Mouse (Mus musculus) midbrain, embryonic 15.5 days (tissue): ENCODE measurements around the gene Wdr62. TPM values are rescaled to one million over a fixed set of nuclear protein-coding genes. Genes with fewer than 3 reads are reported as not detected.
"Not testable (repeated sequence)": the region's sequence is repeated elsewhere in the genome, so short reads cannot be mapped to it uniquely, and the experiment has no call there.

Experiments
- ATAC-seq: fragments of 200-750 bp; cut with Nextera tagmentation; replicated peaks from 2 replicates; pipeline ENCODE4 v1.8.0; 2017; ENCODE audit warnings: moderate TSS enrichment
- H3K27ac ChIP-seq: fragments of 300-500 bp; sonication (generic); 2 replicates; pipeline ENCODE4 v1.5.1; 2015; ENCODE audit warnings: mild to moderate bottlenecking, inconsistent platforms
- H3K27me3 ChIP-seq: fragments of 300-500 bp; sonication (generic); replicated peaks from 2 replicates; pipeline ENCODE4 v1.6.1; 2015; ENCODE audit warnings: inconsistent platforms
- H3K36me3 ChIP-seq: fragments of 300-500 bp; sonication (generic); replicated peaks from 2 replicates; pipeline ENCODE4 v1.6.1; 2015; ENCODE audit warnings: inconsistent platforms
- H3K4me1 ChIP-seq: fragments of 300-500 bp; sonication (generic); 2 replicates; pipeline ENCODE4 v1.6.1; 2015; ENCODE audit warnings: inconsistent platforms
- H3K4me2 ChIP-seq: fragments of 300-500 bp; sonication (generic); 2 replicates; pipeline ENCODE4 v1.6.1; 2015; ENCODE audit warnings: inconsistent platforms, mild to moderate bottlenecking, moderate library complexity
- H3K4me3 ChIP-seq: fragments of 300-500 bp; sonication (generic); 2 replicates; pipeline ENCODE4 v1.5.1; 2015; ENCODE audit warnings: mild to moderate bottlenecking, inconsistent platforms
- H3K9ac ChIP-seq: fragments of 300-500 bp; sonication (generic); 2 replicates; pipeline ENCODE4 v1.6.1; 2015; ENCODE audit warnings: mild to moderate bottlenecking, inconsistent platforms
- H3K9me3 ChIP-seq: fragments of 300-500 bp; sonication (generic); 2 replicates; pipeline ENCODE4 v1.6.1; 2016; ENCODE audit warnings: inconsistent platforms
- WGBS: fragments of 180-500 bp; shearing (Covaris S2); methylation state at CpG from one replicate; pipeline ENCODE4 v1.1.7; 2015; ENCODE audit warnings: mixed read lengths; 5-methylcytosine and 5-hydroxymethylcytosine counted together
- polyA plus RNA-seq: library from polyadenylated mRNA; unstranded; fragments of >200 nt; fragmentation: Nextera tagmentation; extraction: Ambion mirVana; gene quantifications from 2 replicates; pipeline ENCODE4 v1.2.1, GENCODE M21; 2015

Gene Wdr62
- polyA plus RNA-seq, 1 experiment from 2014 or later, result 3.8 TPM

DNA sequence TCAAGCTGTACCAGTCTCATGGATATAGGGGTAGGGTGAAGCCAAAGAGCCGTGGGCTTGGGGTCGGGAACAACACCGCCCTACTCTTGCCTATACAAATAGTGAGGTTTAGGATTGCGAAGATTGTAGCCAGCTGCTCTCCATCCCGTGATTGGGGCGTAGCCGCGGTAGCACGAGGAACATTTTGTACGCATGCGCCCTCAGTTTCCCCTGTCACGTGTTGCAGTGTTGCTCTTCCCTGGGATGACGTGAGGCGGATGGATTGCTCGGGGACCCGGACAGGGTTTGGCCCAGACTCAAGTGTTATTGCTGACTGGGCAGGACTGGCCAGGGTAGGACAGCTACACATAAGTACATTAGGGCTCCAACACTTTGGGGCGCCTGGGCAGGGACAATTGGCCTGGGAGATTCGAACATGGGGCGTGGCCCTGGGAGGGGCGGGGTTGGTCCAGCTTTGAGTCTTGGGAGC is 485 bp upstream of the Wdr62 start:
- Histone ChIP-seq H3K4me1 (peaks cover 13% of the 10 kb centered on the region), H3K9me3 (no peaks in the 10 kb centered on the region), H3K4me2 (peak overlapping the region; percentile 98), H3K36me3 (no peaks in the 10 kb centered on the region), H3K27me3 (no peaks in the 10 kb centered on the region), H3K9ac (peak overlapping the region; percentile 64), H3K4me3 (peak overlapping the region; percentile 69), H3K27ac (peak overlapping the region; percentile 98)
- WGBS, result under 1% methylated on average over 20 of the region's 20 CpGs
- ATAC-seq, result peak; percentile 91

- Histone ChIP-seq H3K27ac (no peak overlapping the region), H3K4me2 (peak overlapping the region; percentile 98), H3K9me3 (no peaks in the 10 kb centered on the region), H3K27me3 (no peaks in the 10 kb centered on the region), H3K4me1 (peaks cover 13% of the 10 kb centered on the region), H3K36me3 (no peaks in the 10 kb centered on the region), H3K9ac (peak overlapping the region; percentile 38), H3K4me3 (peak overlapping the region; percentile 69)
- ATAC-seq, result no peak
- WGBS, result 0% methylated on average over 6 of the region's 6 CpGs
These were observed 683 bp downstream of the Wdr62 start for GRCm38 (mm10) chr7:30279536-30279935.

- Histone ChIP-seq H3K4me1 (peaks cover 13% of the 10 kb centered on the region), H3K27ac (no peak overlapping the region), H3K9me3 (no peaks in the 10 kb centered on the region), H3K9ac (no peak overlapping the region), H3K4me2 (no peak overlapping the region), H3K27me3 (no peaks in the 10 kb centered on the region), H3K4me3 (no peak overlapping the region), H3K36me3 (no peaks in the 10 kb centered on the region)
- 64% methylated on average over 2 of the region's 2 CpGs for WGBS
- no peak for ATAC-seq
These were observed 1.3 kb downstream of the Wdr62 start for GRCm38 (mm10) chr7:30278911-30279310.

DNA sequence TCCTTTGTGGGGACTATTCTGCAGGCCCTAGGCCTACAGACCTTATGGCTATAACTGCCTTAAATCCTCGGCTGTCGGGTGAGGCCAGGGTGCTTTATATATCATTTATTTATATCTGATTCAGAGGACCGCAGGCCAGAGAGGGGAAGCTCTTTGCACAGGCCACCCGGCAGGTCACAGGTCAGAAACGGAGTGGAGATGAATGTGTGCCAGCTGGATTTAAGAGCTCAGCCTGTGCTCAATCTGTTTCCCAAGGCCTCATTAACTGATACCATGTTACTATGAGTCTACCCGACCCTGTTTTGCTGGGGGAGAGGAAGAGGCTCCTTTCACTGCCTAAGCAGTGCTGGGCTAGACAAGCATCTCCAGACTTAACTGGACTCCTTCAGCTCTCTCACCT is 5.8 kb downstream of the Wdr62 start:
- Histone ChIP-seq H3K4me2 (no peak overlapping the region), H3K27me3 (no peaks in the 10 kb centered on the region), H3K36me3 (no peaks in the 10 kb centered on the region), H3K4me1 (peaks cover 2% of the 10 kb centered on the region; the same call in 1 of the 2 replicates), H3K4me3 (no peak overlapping the region), H3K27ac (no peak overlapping the region), H3K9me3 (no peaks in the 10 kb centered on the region), H3K9ac (no peak overlapping the region)
- WGBS, result 90% methylated on average over 6 of the region's 6 CpGs
- ATAC-seq, result no peak

- 85% methylated on average over 4 of the region's 4 CpGs for WGBS
- Histone ChIP-seq H3K36me3 (no peaks in the 10 kb centered on the region), H3K27me3 (no peaks in the 10 kb centered on the region), H3K9ac (no peak overlapping the region), H3K27ac (no peak overlapping the region), H3K4me3 (no peak overlapping the region), H3K4me2 (no peak overlapping the region), H3K9me3 (no peaks in the 10 kb centered on the region), H3K4me1 (no peaks in the 10 kb centered on the region)
- no peak for ATAC-seq
These were observed 10.6 kb downstream of the Wdr62 start for GRCm38 (mm10) chr7:30269641-30270040.

DNA sequence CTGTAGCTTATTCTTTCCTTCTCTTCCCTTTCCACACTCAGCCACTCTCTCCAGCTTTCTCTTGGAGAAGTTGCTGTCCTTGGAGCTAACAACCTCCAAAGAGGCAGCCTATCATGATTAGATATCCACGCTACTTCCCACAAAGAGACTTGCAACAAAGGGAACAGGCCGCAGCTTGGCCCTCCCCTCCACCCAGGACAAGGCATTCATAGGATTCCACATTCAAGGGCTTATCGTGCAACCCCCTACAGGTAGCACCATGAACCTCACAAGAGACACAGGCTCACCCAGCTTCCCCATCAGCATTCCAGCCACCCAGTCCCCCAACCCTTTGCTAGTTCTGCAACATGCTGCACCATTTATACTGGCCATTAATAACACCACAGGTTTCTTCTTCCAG is 13.4 kb downstream of the Wdr62 start:
- no peak for ATAC-seq
- Histone ChIP-seq H3K4me2 (no peak overlapping the region), H3K9ac (no peak overlapping the region), H3K4me1 (no peaks in the 10 kb centered on the region), H3K36me3 (no peaks in the 10 kb centered on the region), H3K27me3 (no peaks in the 10 kb centered on the region), H3K27ac (no peak overlapping the region), H3K9me3 (no peaks in the 10 kb centered on the region), H3K4me3 (no peak overlapping the region)
- 82% methylated on average over 3 of the region's 3 CpGs for WGBS

DNA sequence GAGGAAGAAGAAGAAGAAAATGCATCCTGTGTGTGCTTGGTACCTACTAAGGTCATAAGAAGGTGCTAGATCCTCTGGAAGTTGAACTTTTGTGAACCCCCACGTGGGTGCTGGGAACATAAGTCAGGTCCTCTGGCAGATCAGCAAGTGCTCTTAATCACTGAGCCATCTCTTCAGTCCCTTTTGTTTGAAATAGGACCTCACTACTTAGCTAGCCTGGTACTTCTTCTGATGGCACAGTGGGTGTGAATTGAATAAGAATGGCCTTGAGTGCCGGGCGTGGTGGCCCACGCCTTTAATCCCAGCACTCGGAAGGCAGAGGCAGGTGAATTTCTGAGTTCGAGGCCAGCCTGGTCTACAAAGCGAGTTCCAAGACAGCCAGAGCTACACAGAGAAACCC is 14.3 kb downstream of the Wdr62 start:
- Histone ChIP-seq H3K9ac (no peak overlapping the region), H3K36me3 (no peaks in the 10 kb centered on the region), H3K4me3 (no peak overlapping the region), H3K9me3 (no peaks in the 10 kb centered on the region), H3K27ac (no peak overlapping the region), H3K27me3 (no peaks in the 10 kb centered on the region), H3K4me2 (no peak overlapping the region), H3K4me1 (no peaks in the 10 kb centered on the region)
- no peak for ATAC-seq
- 93% methylated on average over 7 of the region's 7 CpGs for WGBS

- Histone ChIP-seq H3K9ac (no peak overlapping the region), H3K27me3 (no peaks in the 10 kb centered on the region), H3K4me1 (no peaks in the 10 kb centered on the region), H3K36me3 (no peaks in the 10 kb centered on the region), H3K4me3 (no peak overlapping the region), H3K9me3 (no peaks in the 10 kb centered on the region), H3K27ac (no peak overlapping the region), H3K4me2 (no peak overlapping the region)
- ATAC-seq, result no peak
- whole genome bisulfite sequencing, result 96% methylated on average over 5 of the region's 5 CpGs
These were observed 14.7 kb downstream of the Wdr62 start for GRCm38 (mm10) chr7:30265531-30265930.

GRCm38 (mm10) chr7:30265041-30265440 is 15.2 kb downstream of the Wdr62 start:
- Histone ChIP-seq H3K4me2 (no peak overlapping the region), H3K4me1 (no peaks in the 10 kb centered on the region), H3K9me3 (no peaks in the 10 kb centered on the region), H3K4me3 (no peak overlapping the region), H3K36me3 (no peaks in the 10 kb centered on the region), H3K27ac (no peak overlapping the region), H3K9ac (no peak overlapping the region), H3K27me3 (no peaks in the 10 kb centered on the region)
- ATAC-seq, result no peak
- WGBS, result 86% methylated on average over 2 of the region's 2 CpGs

DNA sequence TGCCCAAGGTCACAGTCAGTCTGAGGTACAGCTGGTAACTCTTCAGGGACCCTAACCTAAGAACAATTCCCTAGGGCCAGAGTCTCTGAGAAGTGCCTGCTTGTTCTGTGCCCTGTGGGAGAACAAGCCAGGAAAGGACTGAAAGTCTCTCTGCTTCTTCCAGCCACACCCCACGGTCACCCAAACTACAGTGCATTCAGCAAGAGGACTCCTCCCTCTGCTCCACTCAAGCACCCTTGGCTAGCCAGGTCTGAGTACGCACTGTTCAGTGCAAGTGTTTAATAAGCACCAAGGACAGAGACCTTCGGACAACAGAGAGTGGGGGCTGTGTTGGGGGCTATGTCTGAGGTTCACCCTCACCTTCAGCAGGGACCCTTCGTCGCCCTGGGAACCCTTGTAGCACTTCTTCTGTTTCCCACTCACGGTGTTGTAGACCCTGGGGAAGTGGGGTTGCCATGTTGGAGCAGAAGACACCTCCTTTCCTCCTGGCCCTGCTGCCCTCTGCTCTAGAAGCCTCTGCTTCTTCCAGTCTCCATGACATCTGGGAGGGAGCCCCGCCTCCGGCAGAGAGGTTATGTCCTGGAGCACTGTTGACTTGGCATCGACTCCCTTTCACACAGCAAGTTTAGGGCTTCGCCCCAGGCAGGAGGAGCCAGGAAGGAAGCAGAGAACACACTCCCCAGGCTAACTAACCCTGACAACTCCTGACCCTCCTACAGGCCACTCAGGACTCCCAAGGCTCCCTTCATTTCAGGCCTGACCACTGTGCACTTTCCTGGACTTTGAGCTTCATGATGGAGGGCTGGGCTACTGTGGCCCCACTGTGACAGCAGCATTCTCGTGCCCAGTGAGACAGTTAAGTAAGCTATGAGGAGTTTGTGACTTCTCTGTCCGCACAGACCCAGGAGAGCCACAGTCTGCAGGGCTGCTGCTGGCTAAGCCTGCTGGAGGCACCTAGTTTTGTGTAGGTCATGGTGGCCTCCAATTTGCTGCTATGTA is 28.0 kb downstream of the Wdr62 start:
- no peaks in the 10 kb centered on the region for H3K9me3 ChIP-seq
- no peaks in the 10 kb centered on the region for H3K36me3 ChIP-seq
- H3K9ac ChIP-seq, result no peak overlapping the region
- no peak overlapping the region for H3K27ac ChIP-seq
- no peak overlapping the region for H3K4me3 ChIP-seq
- H3K4me2 ChIP-seq, result no peak overlapping the region
- no peaks in the 10 kb centered on the region for H3K4me1 ChIP-seq
- H3K27me3 ChIP-seq, result no peaks in the 10 kb centered on the region
- WGBS, result 87% methylated on average over 12 of the region's 12 CpGs
- ATAC-seq, result no peak

DNA sequence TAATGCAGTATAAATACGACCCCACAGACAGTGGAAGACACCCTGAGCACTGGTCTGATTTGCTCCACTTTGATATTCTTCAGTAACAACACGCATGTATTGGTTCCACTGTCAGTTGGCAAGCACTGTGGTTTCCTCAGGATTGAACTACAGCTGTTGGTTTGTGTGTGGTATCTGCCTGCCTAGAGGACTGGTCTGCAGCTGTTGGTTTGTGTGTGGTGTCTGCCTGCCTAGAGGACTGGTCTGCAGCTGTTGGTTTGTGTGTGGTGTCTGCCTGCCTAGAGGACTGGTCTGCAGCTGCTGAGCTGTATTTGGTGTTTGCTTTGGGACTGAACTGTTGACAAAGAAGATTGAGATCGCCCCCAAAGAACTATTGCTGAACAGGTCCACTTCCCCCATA is 42.8 kb downstream of the Wdr62 start:
- H3K27ac ChIP-seq, ATAC-seq, H3K9ac ChIP-seq, H3K36me3 ChIP-seq, H3K4me3 ChIP-seq, H3K27me3 ChIP-seq, H3K4me2 ChIP-seq, H3K9me3 ChIP-seq: not testable (repeated sequence)
- 92% methylated on average over 3 of the region's 3 CpGs for WGBS
- peaks cover 14% of the 10 kb centered on the region for H3K4me1 ChIP-seq

- 82% methylated on average over 4 of the region's 4 CpGs for WGBS
- Histone ChIP-seq H3K4me1 (peaks cover 20% of the 10 kb centered on the region), H3K4me3 (no peak within 1 kb of the TSS), H3K4me2 (no peak within 1 kb of the TSS), H3K36me3 (peaks cover 6% of the 10 kb centered on the region; the same call in 1 of the 2 replicates), H3K9me3 (no peaks in the 10 kb centered on the region), H3K27me3 (no peaks in the 10 kb centered on the region), H3K27ac (no peak within 1 kb of the TSS), H3K9ac (no peak within 1 kb of the TSS)
- no peak for ATAC-seq
These were observed 44.6 kb downstream of the Wdr62 start, which contains the start of gene Ovol3 for GRCm38 (mm10) chr7:30235625-30236024. Ovol3 (minus strand) TSS chr7:30235725.

GRCm38 (mm10) chr7:30235091-30235490 is 45.1 kb downstream of the Wdr62 start:
- Histone ChIP-seq H3K9me3 (no peaks in the 10 kb centered on the region), H3K36me3 (peaks cover 6% of the 10 kb centered on the region; the same call in 1 of the 2 replicates), H3K27me3 (no peaks in the 10 kb centered on the region), H3K4me2 (no peak overlapping the region), H3K4me3 (no peak overlapping the region), H3K9ac (no peak overlapping the region), H3K27ac (no peak overlapping the region), H3K4me1 (peaks cover 23% of the 10 kb centered on the region)
- no peak for ATAC-seq
- WGBS, result 90% methylated on average over 8 of the region's 8 CpGs
